Mouse (Mus musculus): ENCODE data around the gene Loxl1. TPM values are rescaled to one million over a fixed set of nuclear protein-coding genes. Genes with fewer than 3 reads are reported as not detected.

Gene Loxl1
- total and polyA plus RNA-seq, 3 experiments = 22.1 to 59.7 (median 28.4) TPM

DNA sequence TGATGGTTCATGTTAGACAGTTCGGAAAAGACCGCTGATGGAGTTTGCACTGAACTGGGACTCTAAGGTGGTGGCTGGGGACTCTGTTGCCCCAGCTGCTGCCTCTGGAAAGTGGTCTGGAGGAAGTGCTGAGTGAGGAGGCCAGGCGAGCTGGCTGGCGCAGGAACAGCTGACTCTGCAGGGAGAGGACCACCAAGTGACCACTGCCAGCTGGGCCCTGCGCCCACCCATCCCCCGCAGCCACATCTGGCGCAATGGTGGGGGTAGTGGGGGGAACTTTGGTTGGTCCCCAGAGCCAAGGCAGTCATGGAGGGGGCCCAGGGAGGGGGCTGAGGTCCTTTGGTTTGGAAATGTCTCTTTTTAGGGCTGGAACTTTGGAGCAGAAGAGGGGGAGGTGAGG is 3.8 kb upstream of the Loxl1 start:
- no peak for DNase-seq
- no peak for TF ChIP-seq POLR2A (IDR thresholded peaks at IDR 0.05; ENCODE audit: insufficient read depth, low read depth, low read length)
- no peak for TF ChIP-seq EP300 (IDR thresholded peaks at IDR 0.05; ENCODE audit: insufficient read depth, low read depth, low read length)
- TF ChIP-seq CTCF (IDR thresholded peaks at IDR 0.05) = no peak
- H3K4me1 ChIP-seq (ENCODE audit: control insufficient read depth, insufficient read depth, low read length) = peaks cover 3% of the 10 kb centered on the region
- no peak overlapping the region for H3K4me3 ChIP-seq
- H3K36me3 ChIP-seq (ENCODE audit: control insufficient read depth, insufficient read depth, low read length) = no peaks in the 10 kb centered on the region
- peaks cover 6% of the 10 kb centered on the region; the same call in 1 of the 2 replicates for H3K27me3 ChIP-seq (ENCODE audit: control insufficient read depth, insufficient read depth, low read length)
- WGBS = 77% methylated on average over 7 of the region's 7 CpGs
- H3K79me2 ChIP-seq (replicated peaks; ENCODE audit: control insufficient read depth, insufficient read depth, low read length) = no peaks in the 10 kb centered on the region
- intact Hi-C loops (cut with DNase I) = no loop called here
- H3K9ac ChIP-seq (ENCODE audit: low read depth, low read length) = no peak overlapping the region
- H3K27ac ChIP-seq = no peak overlapping the region

GRCm38 (mm10) chr9:58315850-58316249 is 2.9 kb upstream of the Loxl1 start:
- WGBS = 84% methylated on average over 2 of the region's 2 CpGs
- DNase-seq = no peak
- intact Hi-C loops (cut with DNase I) = no loop called here
- no peak overlapping the region for H3K27ac ChIP-seq
- no peak overlapping the region for H3K9ac ChIP-seq (ENCODE audit: low read depth, low read length)
- no peaks in the 10 kb centered on the region for H3K36me3 ChIP-seq (ENCODE audit: control insufficient read depth, insufficient read depth, low read length)
- H3K4me3 ChIP-seq = no peak overlapping the region
- no peaks in the 10 kb centered on the region for H3K79me2 ChIP-seq (replicated peaks; ENCODE audit: control insufficient read depth, insufficient read depth, low read length)
- no peak for TF ChIP-seq EP300 (IDR thresholded peaks at IDR 0.05; ENCODE audit: insufficient read depth, low read depth, low read length)
- TF ChIP-seq CTCF (IDR thresholded peaks at IDR 0.05) = no peak
- TF ChIP-seq POLR2A (IDR thresholded peaks at IDR 0.05; ENCODE audit: insufficient read depth, low read depth, low read length) = no peak
- H3K27me3 ChIP-seq (ENCODE audit: control insufficient read depth, insufficient read depth, low read length) = peaks cover 6% of the 10 kb centered on the region; the same call in 1 of the 2 replicates
- H3K4me1 ChIP-seq (ENCODE audit: control insufficient read depth, insufficient read depth, low read length) = peaks cover 3% of the 10 kb centered on the region

- intact Hi-C loops (cut with DNase I) = loop anchor here (5.0 kb wide), 1 partner anchor 223 kb away; no protein-coding TSS in a partner anchor
- H3K4me3 ChIP-seq = no peak overlapping the region
- no peak overlapping the region for H3K9ac ChIP-seq (ENCODE audit: low read depth, low read length)
- no peaks in the 10 kb centered on the region for H3K36me3 ChIP-seq (ENCODE audit: control insufficient read depth, insufficient read depth, low read length)
- peaks cover 6% of the 10 kb centered on the region; the same call in 1 of the 2 replicates for H3K27me3 ChIP-seq (ENCODE audit: control insufficient read depth, insufficient read depth, low read length)
- no peaks in the 10 kb centered on the region for H3K79me2 ChIP-seq (replicated peaks; ENCODE audit: control insufficient read depth, insufficient read depth, low read length)
- H3K4me1 ChIP-seq (ENCODE audit: control insufficient read depth, insufficient read depth, low read length) = peaks cover 3% of the 10 kb centered on the region
- WGBS = 44% methylated on average over 5 of the region's 5 CpGs
- TF ChIP-seq CTCF (IDR thresholded peaks at IDR 0.05) (no peak), POLR2A (IDR thresholded peaks at IDR 0.05; ENCODE audit: insufficient read depth, low read depth, low read length) (no peak), EP300 (IDR thresholded peaks at IDR 0.05; ENCODE audit: insufficient read depth, low read depth, low read length) (no peak)
- H3K27ac ChIP-seq = peak overlapping the region; percentile 47; the same call in 1 of the 2 replicates
- DNase-seq = peak; percentile 56 to 60
These were observed 1.8 kb upstream of the Loxl1 start for GRCm38 (mm10) chr9:58314682-58315360.

GRCm38 (mm10) chr9:58312196-58312943 is 616 bp downstream of the Loxl1 start:
- Histone ChIP-seq H3K27ac (peak overlapping the region; percentile 77), H3K79me2 (replicated peaks; ENCODE audit: control insufficient read depth, insufficient read depth, low read length) (no peaks in the 10 kb centered on the region), H3K36me3 (ENCODE audit: control insufficient read depth, insufficient read depth, low read length) (no peaks in the 10 kb centered on the region), H3K9ac (ENCODE audit: low read depth, low read length) (peak overlapping the region; percentile 71), H3K27me3 (ENCODE audit: control insufficient read depth, insufficient read depth, low read length) (peaks cover 6% of the 10 kb centered on the region; the same call in 1 of the 2 replicates), H3K4me1 (ENCODE audit: control insufficient read depth, insufficient read depth, low read length) (peaks cover 8% of the 10 kb centered on the region), H3K4me3 (peak overlapping the region; percentile 53)
- intact Hi-C loops (cut with DNase I) = loop anchor here (5.0 kb wide), 1 partner anchor 220 kb away; no protein-coding TSS in a partner anchor
- TF ChIP-seq CTCF (IDR thresholded peaks at IDR 0.05) (no peak), POLR2A (IDR thresholded peaks at IDR 0.05; ENCODE audit: insufficient read depth, low read depth, low read length) (no peak), EP300 (IDR thresholded peaks at IDR 0.05; ENCODE audit: insufficient read depth, low read depth, low read length) (no peak)
- WGBS = 5% methylated on average over 72 of the region's 72 CpGs
- DNase-seq = peak; percentile 58 to 60

- Histone ChIP-seq H3K27ac (peak overlapping the region; percentile 42), H3K4me3 (peak overlapping the region; percentile 53), H3K36me3 (ENCODE audit: control insufficient read depth, insufficient read depth, low read length) (no peaks in the 10 kb centered on the region), H3K27me3 (ENCODE audit: control insufficient read depth, insufficient read depth, low read length) (peaks cover 6% of the 10 kb centered on the region; the same call in 1 of the 2 replicates), H3K4me1 (ENCODE audit: control insufficient read depth, insufficient read depth, low read length) (peaks cover 11% of the 10 kb centered on the region), H3K9ac (ENCODE audit: low read depth, low read length) (peak overlapping the region; percentile 39), H3K79me2 (replicated peaks; ENCODE audit: control insufficient read depth, insufficient read depth, low read length) (no peaks in the 10 kb centered on the region)
- 65% methylated on average over 33 of the region's 33 CpGs for WGBS
- peak; percentile 47 for TF ChIP-seq CTCF (IDR thresholded peaks at IDR 0.05)
- no peak for TF ChIP-seq EP300 (IDR thresholded peaks at IDR 0.05; ENCODE audit: insufficient read depth, low read depth, low read length)
- no peak for TF ChIP-seq POLR2A (IDR thresholded peaks at IDR 0.05; ENCODE audit: insufficient read depth, low read depth, low read length)
- intact Hi-C loops (cut with DNase I) = loop anchor here (5.0 kb wide), 1 partner anchor 219 kb away; no protein-coding TSS in a partner anchor
- DNase-seq = peak; percentile 59 to 67
These were observed 1.6 kb downstream of the Loxl1 start for GRCm38 (mm10) chr9:58311191-58311910.

Measured in heart, adult 2 months (tissue).